Mouse (Mus musculus): Measurements from ENCODE around the gene Sorcs1. TPM values are rescaled to one million over a fixed set of nuclear protein-coding genes. Genes with fewer than 3 reads are reported as not detected.
A peak's percentile ranks its signal among the peaks of the same experiment; 100 is the strongest.

Sorcs1 gene
- total RNA-seq, 2 experiments from 2014 or later, result 10.2 to 10.3 TPM

DNA sequence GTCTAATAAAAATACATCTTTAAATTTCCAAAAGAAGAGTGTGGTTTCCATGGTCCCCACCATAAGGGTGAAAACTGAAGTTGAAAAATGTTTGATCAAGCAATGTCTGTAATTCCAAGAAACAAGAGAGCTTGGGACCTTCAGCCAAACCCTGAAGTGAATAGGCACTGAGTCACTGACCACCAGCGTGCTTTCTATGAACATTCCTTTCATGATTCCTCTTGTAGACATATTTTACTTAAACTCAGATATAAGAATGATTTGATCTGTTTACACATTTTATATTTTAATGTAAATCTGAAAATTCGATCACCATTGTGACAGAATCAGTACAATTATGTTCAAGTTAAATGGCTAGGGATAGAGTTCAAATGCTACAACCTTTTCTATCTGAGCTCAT lies 112.1 kb downstream of the Sorcs1 start:
- no peak for DNase-seq (ENCODE audit: low spot score in 2 of 2)

DNA sequence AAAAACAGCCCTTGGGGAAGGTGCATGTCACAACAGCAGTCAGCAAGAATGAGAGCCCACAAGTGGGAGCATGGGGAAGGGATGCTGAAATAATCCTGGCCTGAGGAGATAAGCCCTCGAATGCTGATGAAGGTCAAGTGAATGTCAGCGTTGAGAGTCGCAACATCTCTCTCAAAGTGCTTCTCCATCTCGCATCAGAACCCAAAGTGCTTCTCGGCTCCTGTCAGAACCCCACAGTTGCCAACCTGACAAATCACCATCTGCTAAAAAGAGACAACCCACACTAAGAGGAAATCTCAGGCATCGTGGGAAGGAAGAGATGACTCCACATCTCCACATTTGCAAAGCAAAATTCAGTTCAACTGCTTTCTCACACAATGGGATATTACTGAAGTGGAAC lies 119.7 kb downstream of the Sorcs1 start:
- DNase-seq (ENCODE audit: low spot score in 2 of 2), result peak; percentile 33 to 58

DNA sequence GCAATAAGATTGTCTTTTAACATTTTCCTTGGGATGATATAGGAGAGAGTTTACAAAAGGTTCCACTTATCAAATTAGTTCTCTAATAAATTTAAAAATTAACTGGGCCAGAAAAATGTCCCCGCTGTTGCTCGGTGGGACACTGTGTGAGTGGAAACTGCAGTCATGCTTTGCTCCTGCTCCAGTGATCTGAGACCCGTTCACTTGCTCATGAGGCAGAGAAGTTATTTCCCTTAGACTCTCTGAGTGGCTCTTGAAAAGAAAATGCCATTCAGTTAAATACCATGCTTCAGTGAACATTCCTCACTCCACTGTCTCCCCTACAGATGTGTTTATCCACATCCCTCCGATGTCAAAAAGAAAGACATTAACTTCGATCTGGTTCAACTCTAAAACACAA lies 144.4 kb downstream of the Sorcs1 start:
- no peak for DNase-seq (ENCODE audit: low spot score in 2 of 2)

DNA sequence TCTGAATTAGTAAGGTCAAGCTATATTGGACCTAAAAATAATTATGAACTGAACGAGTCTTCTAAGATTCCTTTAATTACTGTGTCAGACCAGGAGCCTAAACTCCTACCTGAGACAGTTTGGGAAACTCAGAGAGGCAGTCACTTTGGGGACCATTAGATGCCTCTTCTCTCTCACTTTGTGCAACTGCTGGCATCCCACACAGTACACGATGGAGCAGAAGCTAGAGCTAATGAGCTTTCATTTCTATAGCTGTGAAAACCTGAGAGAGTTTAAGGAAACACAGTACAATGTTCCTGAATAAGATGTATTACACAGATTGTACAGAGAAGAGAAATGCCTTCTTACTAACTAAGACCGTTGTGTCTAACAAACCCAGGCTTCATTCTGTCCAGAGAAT lies 150.6 kb downstream of the Sorcs1 start:
- no peak for DNase-seq (ENCODE audit: low spot score in 2 of 2)

DNA sequence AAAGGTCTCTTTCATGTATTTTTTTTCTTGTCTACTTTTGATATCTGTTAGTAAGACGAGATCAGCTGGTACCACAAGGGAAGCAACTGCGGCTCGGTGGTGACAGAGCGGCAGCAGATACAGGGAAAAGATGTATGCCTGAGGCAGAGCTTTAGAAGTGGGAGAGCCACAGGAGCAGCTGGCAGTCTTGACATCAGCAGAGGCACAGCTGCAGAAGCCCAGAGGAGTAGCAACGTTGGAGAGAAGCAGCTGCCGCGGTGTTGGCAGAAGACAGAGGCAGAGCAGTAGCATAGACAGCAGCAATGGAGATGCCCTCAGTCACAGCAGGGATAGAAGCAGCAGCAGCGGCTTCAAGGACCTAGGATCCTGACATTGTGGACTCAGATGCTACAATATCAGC lies 152.4 kb downstream of the Sorcs1 start:
- DNase-seq (ENCODE audit: low spot score in 2 of 2), result no peak

DNA sequence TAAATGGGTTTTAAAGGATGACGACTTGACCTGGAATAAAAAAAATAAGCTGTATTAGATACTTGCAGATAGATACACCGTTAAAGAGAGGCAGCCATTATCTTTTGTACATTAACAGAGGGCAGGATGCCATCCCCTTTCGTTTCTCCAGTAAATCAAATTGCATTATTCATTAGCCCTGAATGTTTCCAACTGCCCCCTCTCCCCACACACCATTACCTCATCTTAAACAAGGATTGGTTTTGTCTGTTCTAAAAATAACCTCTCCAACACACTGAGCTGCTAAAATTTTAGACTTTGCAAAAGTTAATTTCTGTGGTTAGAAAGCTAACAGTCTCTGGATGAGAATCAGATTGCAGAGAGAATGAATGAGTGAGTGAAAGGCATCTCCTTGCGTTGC lies 156.5 kb downstream of the Sorcs1 start:
- DNase-seq (ENCODE audit: low spot score in 2 of 2), result no peak

DNA sequence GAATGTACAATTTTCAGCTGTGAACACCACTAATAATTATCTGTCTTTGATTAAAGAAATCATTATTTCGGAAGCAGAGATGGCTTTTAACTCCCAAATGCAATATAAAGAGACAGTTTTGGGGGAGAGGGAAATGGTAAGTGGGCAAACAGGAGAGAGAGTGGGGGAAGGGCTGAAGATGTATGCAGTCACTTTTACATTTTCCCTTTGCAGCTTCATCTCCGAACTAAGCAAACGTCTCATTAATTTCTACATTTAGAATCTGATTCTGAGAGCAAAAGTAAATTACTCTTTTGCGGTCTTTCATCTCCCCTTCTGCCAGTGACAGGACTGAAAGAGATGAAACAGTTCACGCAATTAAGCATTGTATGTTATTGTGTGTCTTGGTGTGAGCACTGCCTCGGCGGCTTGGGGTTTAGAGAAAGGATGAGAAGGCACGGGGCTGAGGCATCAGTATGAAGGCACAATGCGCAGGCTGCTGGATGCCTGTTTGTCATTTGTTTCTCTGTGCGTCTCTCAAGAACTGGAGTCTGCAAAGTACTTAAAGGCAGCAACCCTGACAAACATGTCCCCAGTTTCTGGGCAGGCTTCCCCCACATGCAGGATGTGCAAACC lies 163.3 kb downstream of the Sorcs1 start:
- DNase-seq (ENCODE audit: low spot score in 2 of 2), result no peak

DNA sequence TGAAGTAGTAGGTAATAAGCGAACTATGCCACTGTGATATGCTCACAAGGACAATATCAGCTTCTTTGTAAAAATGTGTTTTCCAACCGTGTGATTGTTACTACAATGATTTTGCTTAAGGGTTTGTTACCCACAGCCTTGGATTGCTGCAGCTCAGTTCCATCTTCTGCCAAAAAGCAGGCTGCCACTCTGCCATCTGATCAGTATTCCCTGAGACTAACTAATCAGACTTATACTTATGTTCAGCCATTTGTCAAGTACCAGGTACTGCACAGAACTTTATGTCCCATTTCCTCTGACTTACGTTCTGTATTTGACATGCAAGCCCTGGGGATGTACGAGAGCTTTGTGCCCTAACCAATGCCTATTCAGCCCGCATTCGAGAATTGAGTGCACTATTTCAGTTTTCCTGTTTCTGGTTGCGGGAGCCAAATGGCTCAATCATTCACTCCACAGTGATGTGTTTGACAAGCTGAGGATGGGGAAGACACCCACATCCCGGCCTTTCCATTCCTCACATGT lies 164.1 kb downstream of the Sorcs1 start:
- DNase-seq (ENCODE audit: low spot score in 2 of 2), result peak; percentile 7 to 38

DNA sequence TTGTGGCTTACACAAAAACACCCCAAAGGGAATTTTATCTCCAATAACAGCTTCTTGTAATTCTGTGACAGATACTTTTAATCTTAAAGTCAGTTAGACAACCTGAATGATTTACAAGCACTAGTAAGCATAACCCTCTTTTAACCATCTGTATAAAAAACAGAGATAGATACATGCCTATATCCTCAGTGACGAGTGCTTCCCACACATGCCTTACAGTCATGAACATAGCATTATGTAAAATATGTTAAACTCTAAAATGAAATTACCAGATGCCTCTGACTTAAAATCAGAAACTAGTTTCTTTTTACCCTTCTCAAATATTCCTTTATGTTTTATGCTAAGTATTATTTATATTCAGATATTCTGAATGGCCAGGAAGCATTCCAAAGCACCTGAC lies 175.6 kb downstream of the Sorcs1 start:
- no peak for DNase-seq (ENCODE audit: low spot score in 2 of 2)

DNA sequence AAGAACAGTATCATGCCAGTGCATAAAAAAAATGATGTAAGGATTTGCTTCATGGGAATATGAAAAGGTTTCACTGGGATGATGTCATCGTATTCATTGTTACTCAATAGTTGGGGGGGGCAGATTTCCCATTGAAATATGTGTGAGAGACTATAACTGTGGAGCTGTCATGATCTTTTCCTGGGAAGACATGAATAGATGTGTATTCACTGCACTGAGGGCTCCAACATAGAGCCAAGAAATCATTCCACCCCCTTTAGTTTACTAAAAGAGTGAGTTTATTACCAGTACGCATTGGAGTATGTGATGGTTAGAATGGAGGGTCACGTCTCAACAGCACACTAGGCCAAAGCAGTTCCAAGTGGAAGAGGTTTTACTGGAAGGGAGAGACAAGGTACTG lies 187.3 kb downstream of the Sorcs1 start:
- DNase-seq (ENCODE audit: low spot score in 2 of 2), result no peak

DNA sequence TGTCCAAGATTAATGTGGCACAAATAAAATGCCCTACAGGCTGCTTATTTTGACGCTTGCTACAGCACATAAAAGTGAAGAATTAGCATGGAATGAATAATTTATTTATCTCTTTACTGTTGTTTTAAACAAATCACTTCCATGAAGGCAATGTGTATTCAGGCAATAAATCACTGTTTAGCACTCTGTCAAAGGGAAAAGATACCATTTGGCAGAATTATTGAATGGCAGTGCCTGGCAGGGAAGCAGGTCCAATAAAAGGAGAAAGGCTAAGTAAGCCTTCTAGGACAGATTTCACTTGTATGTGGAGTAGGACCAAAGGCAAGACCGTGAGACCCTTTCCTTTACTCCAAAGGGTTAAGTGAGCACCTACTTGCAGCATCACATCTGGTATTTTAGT lies 187.7 kb downstream of the Sorcs1 start:
- DNase-seq (ENCODE audit: low spot score in 2 of 2), result no peak

DNA sequence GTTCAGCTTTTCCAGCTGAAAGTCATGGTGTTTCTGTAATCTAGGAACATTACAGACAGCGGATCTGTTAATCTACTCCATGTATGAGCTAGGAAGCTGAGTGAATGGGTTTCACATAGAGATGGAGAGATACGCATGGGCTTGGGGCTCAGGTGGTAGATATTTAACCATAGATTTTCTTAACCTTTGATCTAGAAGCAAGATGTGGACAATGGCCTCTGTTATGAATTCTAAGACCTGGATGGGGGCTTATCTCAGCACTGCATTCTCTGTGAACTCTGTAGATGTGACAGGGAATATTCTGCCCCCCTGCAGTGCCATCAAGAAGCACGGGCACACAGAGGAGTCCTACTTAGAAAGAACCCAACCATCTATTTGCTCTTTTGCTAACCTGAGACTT lies 188.7 kb downstream of the Sorcs1 start:
- DNase-seq (ENCODE audit: low spot score in 2 of 2), result no peak

DNA sequence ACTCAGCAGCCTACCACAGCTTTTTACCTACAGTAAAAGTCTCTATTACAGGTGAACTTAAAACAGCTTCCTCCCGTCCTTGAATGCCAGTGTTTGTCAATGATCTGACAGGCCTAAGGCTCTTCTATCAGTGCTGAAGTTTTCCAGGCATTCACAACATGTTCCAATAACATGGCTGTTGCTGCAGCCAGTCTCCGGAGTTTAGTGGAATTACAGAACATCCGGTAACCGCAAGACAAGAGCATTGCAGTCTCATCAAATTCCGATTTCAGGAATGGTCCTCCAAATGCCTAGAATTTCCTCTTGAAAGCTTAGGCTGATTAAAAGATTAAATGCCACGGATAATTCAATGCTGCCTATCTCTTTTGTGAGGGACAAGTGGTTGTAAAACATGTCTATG lies 190.0 kb downstream of the Sorcs1 start:
- peak in 1 of 2 experiments; percentile 1 for DNase-seq (ENCODE audit: low spot score in 2 of 2)

DNA sequence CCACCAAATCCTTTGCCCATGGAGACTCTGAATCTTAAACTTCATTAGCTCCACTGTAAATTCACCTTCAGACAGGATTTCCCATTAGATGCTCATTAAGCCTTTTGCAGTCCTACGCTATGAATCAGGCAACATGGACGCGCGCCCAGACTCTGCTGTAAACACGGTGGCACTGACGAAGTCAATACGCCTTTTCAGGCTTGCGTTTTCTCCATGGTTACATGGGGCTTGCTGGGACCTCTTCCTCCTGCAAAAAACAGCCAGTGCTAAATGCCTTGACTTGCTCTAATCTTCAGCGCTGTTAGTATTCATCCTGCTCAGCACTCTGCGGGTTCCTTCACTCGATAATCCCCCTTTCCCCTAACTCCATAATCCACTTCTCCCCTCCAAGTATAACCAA lies 190.7 kb downstream of the Sorcs1 start:
- peak; percentile 73 to 90 for DNase-seq (ENCODE audit: low spot score in 2 of 2)

DNA sequence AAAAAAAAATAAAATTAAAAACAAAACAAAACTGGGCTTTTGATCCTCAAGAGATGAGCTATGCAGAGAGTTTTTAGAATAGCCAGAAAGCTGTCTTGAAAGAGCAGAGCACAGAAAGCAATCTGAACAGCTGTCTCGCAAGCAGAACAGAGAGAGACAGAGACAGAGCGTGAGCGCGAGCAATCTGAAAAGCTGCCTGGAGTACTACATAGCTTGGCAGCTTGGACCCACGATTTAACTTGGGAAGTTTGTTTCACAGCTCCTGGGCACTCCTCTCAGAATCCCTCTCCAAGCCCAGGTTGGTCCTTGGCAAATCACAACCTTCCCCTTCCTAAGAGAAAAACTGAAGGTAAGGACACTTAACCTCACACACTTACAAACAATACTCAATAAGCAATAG lies 192.1 kb downstream of the Sorcs1 start:
- peak in 1 of 2 experiments; percentile 18 for DNase-seq (ENCODE audit: low spot score in 2 of 2)

DNA sequence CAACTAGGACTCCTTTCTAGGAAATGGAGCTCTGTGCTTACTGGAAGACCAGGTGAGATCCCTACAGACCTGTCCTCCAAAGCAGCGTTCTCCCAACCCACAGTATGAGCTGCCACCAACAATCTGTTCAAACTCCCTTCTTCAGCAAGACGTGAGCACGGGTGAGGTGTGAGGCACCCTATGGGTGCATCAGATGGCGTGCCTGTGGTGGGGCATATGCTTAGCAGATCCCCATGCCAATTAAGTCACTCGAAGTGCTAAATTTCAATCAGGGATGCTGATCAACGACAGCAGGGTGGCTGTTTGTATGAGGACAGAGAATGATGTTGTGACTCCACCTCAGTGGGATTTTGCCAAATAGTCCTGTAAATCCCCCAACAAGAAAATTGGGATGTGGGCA lies 201.7 kb downstream of the Sorcs1 start:
- DNase-seq (ENCODE audit: low spot score in 2 of 2), result no peak

DNA sequence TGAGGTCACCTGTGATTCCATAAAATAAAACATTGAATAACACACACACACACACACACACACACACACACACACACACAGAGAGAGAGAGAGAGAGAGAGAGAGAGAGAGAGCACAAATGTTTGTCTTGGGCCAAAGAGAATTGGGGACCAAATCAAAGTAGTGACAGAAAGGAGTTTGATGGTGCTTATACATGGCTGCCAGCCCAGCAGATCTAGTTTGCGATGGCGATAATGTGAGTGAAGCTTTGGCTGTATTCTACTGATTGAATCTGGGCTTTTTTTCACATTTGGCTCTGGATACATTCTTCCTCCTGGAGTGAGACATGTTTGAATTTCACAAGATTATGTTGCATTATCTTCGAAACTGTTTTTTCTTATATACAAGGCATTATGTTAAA lies 209.9 kb downstream of the Sorcs1 start:
- DNase-seq (ENCODE audit: low spot score in 2 of 2), result no peak

DNA sequence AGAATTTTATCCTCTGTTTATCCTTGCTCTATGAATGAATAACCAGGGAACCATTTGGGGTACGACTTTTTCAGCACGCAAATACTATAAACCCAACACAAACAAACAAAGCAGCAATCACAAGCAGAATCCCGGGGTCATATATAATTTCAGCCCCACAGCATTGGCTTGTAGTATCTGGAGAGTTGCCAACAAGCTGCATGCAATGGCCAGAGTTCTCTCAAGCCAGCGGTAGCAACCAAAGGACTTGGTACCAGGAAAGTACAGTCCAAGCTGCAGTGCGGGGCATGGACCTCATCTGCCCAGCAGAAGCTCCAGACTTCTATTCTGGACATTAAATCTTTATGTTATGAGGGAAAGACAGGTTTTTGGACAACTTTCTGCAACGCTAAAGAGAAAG lies 213.6 kb downstream of the Sorcs1 start:
- DNase-seq (ENCODE audit: low spot score in 2 of 2), result no peak

DNA sequence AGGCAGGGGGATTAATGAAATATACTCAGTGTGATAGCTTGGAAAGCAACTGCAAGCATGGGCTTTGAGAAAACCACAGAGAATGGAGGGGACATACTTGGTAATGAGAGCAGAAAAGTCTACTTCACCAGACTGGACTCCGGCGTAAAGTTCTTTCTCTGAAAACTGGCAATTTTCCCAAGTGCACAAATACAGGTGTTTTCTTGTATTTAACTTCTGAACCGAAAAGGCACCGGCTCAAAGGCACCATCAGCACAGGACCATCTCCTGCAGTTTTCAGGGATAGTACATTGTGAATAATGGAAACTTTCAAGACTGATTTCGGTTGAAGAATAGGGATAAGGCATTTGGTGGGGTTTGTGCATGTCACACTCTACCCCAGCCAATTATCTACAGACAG lies 219.9 kb downstream of the Sorcs1 start:
- DNase-seq (ENCODE audit: low spot score in 2 of 2), result no peak

DNA sequence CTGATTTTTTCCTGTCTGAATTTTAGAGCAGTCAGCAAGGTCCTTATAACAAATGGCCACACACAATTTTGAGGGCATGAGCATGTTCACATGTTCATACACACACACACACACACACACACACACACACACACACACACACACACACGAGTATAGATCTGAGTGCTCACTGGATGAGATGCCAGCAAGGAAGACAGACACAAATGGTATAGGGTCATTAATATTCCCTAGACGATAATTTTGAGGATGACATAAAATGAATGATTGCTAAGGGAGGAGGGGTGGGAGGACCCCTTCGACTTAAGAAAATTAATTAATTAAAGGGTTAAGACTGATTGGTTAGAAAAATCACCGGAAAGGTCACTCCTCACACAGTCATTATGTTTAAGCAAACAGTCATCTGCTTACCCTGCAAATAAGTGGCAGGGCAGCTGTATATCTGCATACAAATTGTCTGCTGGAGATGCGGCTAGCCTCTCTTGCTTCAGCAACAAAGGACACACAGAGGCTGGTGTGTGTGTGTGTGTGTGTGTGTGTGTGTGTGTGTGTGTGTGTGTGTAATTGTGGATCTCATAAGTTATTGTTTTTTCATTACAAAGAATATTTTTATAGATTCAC lies 221.1 kb downstream of the Sorcs1 start:
- no peak for DNase-seq (ENCODE audit: low spot score in 2 of 2)

DNA sequence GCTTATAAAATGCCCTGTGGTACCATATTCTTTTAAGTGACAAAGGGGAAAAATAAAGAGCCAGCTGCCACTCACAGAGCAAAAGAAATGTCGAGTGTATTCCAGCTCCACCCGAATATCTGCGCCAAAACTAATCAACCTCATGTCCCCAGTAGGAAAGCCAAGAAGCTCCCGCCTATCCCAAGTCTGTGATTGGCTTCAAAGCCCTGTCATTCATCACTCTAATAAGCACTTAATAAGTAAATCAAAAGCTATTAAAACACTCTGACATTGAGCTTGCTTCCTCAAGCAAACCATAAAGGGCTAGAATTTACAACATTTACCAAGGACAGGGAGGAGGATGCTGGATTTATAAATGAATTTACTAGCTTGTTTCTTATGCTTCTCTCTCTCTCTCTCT lies 237.3 kb downstream of the Sorcs1 start:
- no peak for DNase-seq (ENCODE audit: low spot score in 2 of 2)

DNA sequence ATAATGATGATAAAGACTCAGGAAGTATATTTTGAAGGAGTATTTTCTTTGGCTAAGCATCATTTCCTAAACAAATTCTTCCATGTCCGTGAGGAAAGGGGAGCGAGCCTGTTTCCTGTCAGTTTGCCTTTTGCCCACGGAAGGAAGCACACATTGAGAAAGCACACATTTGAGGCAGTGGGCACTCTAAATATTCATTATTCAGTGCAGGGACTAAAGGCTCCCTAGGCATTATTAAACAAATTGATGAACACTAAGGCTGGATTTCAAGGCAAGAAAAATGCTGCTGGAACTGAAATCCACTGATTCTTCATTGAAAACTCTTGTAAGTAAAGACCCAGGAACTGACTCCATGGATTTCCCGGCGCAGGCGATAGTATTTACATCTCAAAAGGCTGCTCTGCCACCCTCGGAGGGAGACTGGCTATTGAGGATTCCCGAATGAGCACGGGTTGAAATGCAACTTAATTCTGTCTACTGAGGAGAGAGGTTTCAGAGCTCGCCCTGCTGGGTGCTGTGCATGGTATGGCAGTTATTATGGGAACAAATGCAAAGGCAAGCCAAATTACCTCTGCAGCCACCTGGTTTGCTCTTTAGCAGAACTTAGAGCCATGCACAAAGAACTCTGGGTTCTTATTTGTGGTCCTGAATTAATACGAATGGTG lies 238.1 kb downstream of the Sorcs1 start:
- no peak for DNase-seq (ENCODE audit: low spot score in 2 of 2)

DNA sequence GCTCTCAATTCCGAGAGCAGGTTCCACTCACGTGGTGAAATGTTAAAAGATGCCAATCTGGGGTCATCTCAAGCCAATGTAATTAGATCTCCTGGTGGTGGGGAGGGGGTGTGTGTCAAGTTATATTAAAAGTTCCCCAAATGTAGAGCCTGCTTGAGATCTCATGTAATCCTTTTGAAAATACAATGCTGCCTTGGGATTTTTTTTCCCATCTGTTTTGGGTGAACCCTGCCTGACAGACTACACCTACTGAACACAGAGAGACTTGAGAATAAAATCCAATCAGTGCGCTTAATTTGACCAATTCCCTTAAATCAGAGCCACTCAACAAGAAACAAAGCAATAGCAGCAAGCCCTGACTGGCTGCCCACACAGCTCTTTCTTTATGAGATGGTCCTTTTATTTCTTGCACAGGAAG lies 239.0 kb downstream of the Sorcs1 start:
- DNase-seq (ENCODE audit: low spot score in 2 of 2), result no peak

Measured in layer of hippocampus, adult 18-20 months (tissue).